Mouse (Mus musculus) lung, adult 2 months (tissue): Measurements from ENCODE around the gene Pigk.

Experiments used
- CTCF ChIP-seq: fragments of 200-500 bp; IDR thresholded peaks from 2 replicates; pipeline ENCODE4 v1.5.1; 2011; ENCODE audit warnings: mild to moderate bottlenecking, low read length, control low read depth; ENCODE audit not compliant: insufficient read depth
- POLR2A ChIP-seq: fragments of 200-500 bp; IDR thresholded peaks from 2 replicates; pipeline ENCODE4 v1.6.1; 2011; ENCODE audit warnings: low read depth, mild to moderate bottlenecking, control low read depth, low read length, borderline replicate concordance; ENCODE audit errors: extremely low read depth

GRCm38 (mm10) chr3:152776872-152777540, 63.1 kb downstream of the Pigk start:
- TF ChIP-seq CTCF (no peak), POLR2A (no peak)
